Mouse (Mus musculus): ENCODE data around the gene Slc35f2. TPM values are rescaled to one million over a fixed set of nuclear protein-coding genes. Genes with fewer than 3 reads are reported as not detected.

The Slc35f2 gene
- polyA plus RNA-seq, 1 experiment from 2014 or later, result 1.2 TPM

GRCm38 (mm10) chr9:53835039-53835438, 63.7 kb downstream of the Slc35f2 start:
- no peak for ATAC-seq
- DNase-seq (ENCODE audit: low spot score), result no peak
- no peaks in the 10 kb centered on the region for H3K4me1 ChIP-seq (ENCODE audit: insufficient read depth, low read depth, low read length)
- no peak for TF ChIP-seq CTCF (IDR thresholded peaks at IDR 0.05)
- no peak for TF ChIP-seq EP300 (IDR thresholded peaks at IDR 0.05)
- no peak overlapping the region for H3K9ac ChIP-seq (replicated peaks; ENCODE audit: low read depth)
- 36% methylated on average over 3 of the region's 3 CpGs for WGBS
- H3K9me3 ChIP-seq (ENCODE audit: low read length), result no peaks in the 10 kb centered on the region
- H3K36me3 ChIP-seq (ENCODE audit: insufficient read depth, low read length), result no peaks in the 10 kb centered on the region
- no peak overlapping the region for H3K27ac ChIP-seq (ENCODE audit: low read length)
- H3K4me3 ChIP-seq (ENCODE audit: low read depth, low read length), result no peak overlapping the region
- no peak overlapping the region for H3K4me2 ChIP-seq (replicated peaks; ENCODE audit: low read depth, low read length)
- no peaks in the 10 kb centered on the region for H3K27me3 ChIP-seq (replicated peaks; ENCODE audit: insufficient read depth, low read length)

GRCm38 (mm10) chr9:53835976-53836375, 64.6 kb downstream of the Slc35f2 start:
- no peaks in the 10 kb centered on the region for H3K36me3 ChIP-seq (ENCODE audit: insufficient read depth, low read length)
- ATAC-seq (no peak), DNase-seq (ENCODE audit: low spot score) (no peak)
- H3K27ac ChIP-seq (ENCODE audit: low read length), result no peak overlapping the region
- H3K4me3 ChIP-seq (ENCODE audit: low read depth, low read length), result no peak overlapping the region
- 56% methylated on average over 4 of the region's 4 CpGs for WGBS
- no peaks in the 10 kb centered on the region for H3K4me1 ChIP-seq (ENCODE audit: insufficient read depth, low read depth, low read length)
- H3K9me3 ChIP-seq (ENCODE audit: low read length), result no peaks in the 10 kb centered on the region
- no peak overlapping the region for H3K4me2 ChIP-seq (replicated peaks; ENCODE audit: low read depth, low read length)
- TF ChIP-seq CTCF (IDR thresholded peaks at IDR 0.05), result no peak
- H3K27me3 ChIP-seq (replicated peaks; ENCODE audit: insufficient read depth, low read length), result no peaks in the 10 kb centered on the region
- H3K9ac ChIP-seq (replicated peaks; ENCODE audit: low read depth), result no peak overlapping the region

- H3K4me2 ChIP-seq (replicated peaks; ENCODE audit: low read depth, low read length), result no peak overlapping the region
- no peaks in the 10 kb centered on the region for H3K27me3 ChIP-seq (replicated peaks; ENCODE audit: insufficient read depth, low read length)
- no peak overlapping the region for H3K27ac ChIP-seq (ENCODE audit: low read length)
- no peak for TF ChIP-seq CTCF (IDR thresholded peaks at IDR 0.05)
- no peak for TF ChIP-seq EP300 (IDR thresholded peaks at IDR 0.05)
- ATAC-seq (no peak), DNase-seq (ENCODE audit: low spot score) (no peak)
- no peak overlapping the region for H3K4me3 ChIP-seq (ENCODE audit: low read depth, low read length)
- no peak overlapping the region for H3K9ac ChIP-seq (replicated peaks; ENCODE audit: low read depth)
- no peaks in the 10 kb centered on the region for H3K4me1 ChIP-seq (ENCODE audit: insufficient read depth, low read depth, low read length)
- WGBS, result 58% methylated on average over 8 of the region's 8 CpGs
- no peaks in the 10 kb centered on the region for H3K36me3 ChIP-seq (ENCODE audit: insufficient read depth, low read length)
- no peaks in the 10 kb centered on the region for H3K9me3 ChIP-seq (ENCODE audit: low read length)
These were observed 67.5 kb downstream of the Slc35f2 start for GRCm38 (mm10) chr9:53838816-53839215.

GRCm38 (mm10) chr9:53848548-53848947, 77.2 kb downstream of the Slc35f2 start:
- ATAC-seq, result no peak
- WGBS, result 65% methylated on average over 8 of the region's 8 CpGs
- TF ChIP-seq CTCF (IDR thresholded peaks at IDR 0.05) (no peak), EP300 (IDR thresholded peaks at IDR 0.05) (no peak)

DNA sequence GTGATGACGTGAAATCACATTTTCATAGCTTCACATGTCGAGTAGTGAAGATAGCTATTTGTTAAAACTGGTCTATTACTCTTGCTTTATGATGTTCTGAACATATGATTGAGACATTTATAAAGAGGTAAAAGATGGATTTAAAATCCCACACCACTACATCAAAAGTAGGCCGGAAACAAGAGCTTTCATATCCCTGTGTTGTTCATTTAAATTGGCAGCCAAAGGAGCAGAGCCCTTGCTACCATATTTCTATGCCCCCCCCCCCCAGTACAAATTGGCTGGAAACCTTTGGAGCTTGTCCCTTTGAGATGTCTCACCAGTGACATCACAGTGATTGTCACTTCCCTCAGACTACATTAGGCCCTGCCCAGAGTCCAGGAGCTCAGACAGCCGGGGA, 78.5 kb downstream of the Slc35f2 start, which contains the start of gene Sln:
Gene Sln, plus strand, starts transcription at position 301 of the 400 bp plus-strand sequence.
- no peak for TF ChIP-seq CTCF (IDR thresholded peaks at IDR 0.05)
- no peak for TF ChIP-seq EP300 (IDR thresholded peaks at IDR 0.05)
- Histone ChIP-seq H3K4me3 (ENCODE audit: low read depth, low read length) (no peak within 1 kb of the TSS), H3K36me3 (ENCODE audit: insufficient read depth, low read length) (no peaks in the 10 kb centered on the region), H3K4me1 (ENCODE audit: insufficient read depth, low read depth, low read length) (no peaks in the 10 kb centered on the region), H3K4me2 (replicated peaks; ENCODE audit: low read depth, low read length) (no peak within 1 kb of the TSS), H3K9me3 (ENCODE audit: low read length) (no peaks in the 10 kb centered on the region), H3K27ac (ENCODE audit: low read length) (no peak within 1 kb of the TSS), H3K27me3 (replicated peaks; ENCODE audit: insufficient read depth, low read length) (no peaks in the 10 kb centered on the region), H3K9ac (replicated peaks; ENCODE audit: low read depth) (no peak within 1 kb of the TSS)
- ATAC-seq (no peak), DNase-seq (ENCODE audit: low spot score) (no peak)
- 83% methylated on average over 4 of the region's 4 CpGs for WGBS

More at GRCm38 (mm10) chr9:53848548-53848947, 77.2 kb downstream of the Slc35f2 start:
- no peak overlapping the region for H3K4me3 ChIP-seq (ENCODE audit: low read depth, low read length)
- no peaks in the 10 kb centered on the region for H3K27me3 ChIP-seq (replicated peaks; ENCODE audit: insufficient read depth, low read length)
- no peaks in the 10 kb centered on the region for H3K4me1 ChIP-seq (ENCODE audit: insufficient read depth, low read depth, low read length)
- H3K4me2 ChIP-seq (replicated peaks; ENCODE audit: low read depth, low read length), result no peak overlapping the region
- H3K36me3 ChIP-seq (ENCODE audit: insufficient read depth, low read length), result no peaks in the 10 kb centered on the region
- no peak for DNase-seq (ENCODE audit: low spot score)
- no peak overlapping the region for H3K9ac ChIP-seq (replicated peaks; ENCODE audit: low read depth)
- no peaks in the 10 kb centered on the region for H3K9me3 ChIP-seq (ENCODE audit: low read length)
- H3K27ac ChIP-seq (ENCODE audit: low read length), result no peak overlapping the region

DNA sequence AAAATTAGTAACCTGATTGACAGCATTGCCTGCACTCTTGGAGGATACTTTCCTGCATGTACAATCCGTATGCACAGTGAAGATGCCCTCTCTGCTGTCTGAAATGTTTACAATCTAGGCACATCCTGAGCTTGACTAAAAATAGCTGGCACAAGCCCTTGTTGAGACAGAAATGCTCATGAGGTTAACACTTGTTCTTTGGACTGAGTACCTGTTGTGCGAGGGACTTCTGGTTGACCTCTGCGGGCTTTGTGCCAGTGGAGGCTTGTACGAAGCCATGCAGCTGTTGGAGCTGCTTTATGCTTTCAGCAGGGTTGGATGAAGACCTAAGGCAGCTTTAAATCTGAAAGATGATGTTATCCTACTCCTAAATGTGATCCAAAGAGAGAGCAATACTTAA, 80.8 kb downstream of the Slc35f2 start:
- TF ChIP-seq CTCF (IDR thresholded peaks at IDR 0.05) (no peak), EP300 (IDR thresholded peaks at IDR 0.05) (no peak)
- ATAC-seq (no peak), DNase-seq (ENCODE audit: low spot score) (no peak)
- 66% methylated on average over 4 of the region's 4 CpGs for WGBS
- H3K27me3 ChIP-seq (replicated peaks; ENCODE audit: insufficient read depth, low read length), result no peaks in the 10 kb centered on the region
- no peaks in the 10 kb centered on the region for H3K4me1 ChIP-seq (ENCODE audit: insufficient read depth, low read depth, low read length)
- no peak overlapping the region for H3K9ac ChIP-seq (replicated peaks; ENCODE audit: low read depth)
- no peak overlapping the region for H3K4me2 ChIP-seq (replicated peaks; ENCODE audit: low read depth, low read length)
- H3K9me3 ChIP-seq (ENCODE audit: low read length), result no peaks in the 10 kb centered on the region
- H3K4me3 ChIP-seq (ENCODE audit: low read depth, low read length), result no peak overlapping the region
- no peak overlapping the region for H3K27ac ChIP-seq (ENCODE audit: low read length)
- no peaks in the 10 kb centered on the region for H3K36me3 ChIP-seq (ENCODE audit: insufficient read depth, low read length)

DNA sequence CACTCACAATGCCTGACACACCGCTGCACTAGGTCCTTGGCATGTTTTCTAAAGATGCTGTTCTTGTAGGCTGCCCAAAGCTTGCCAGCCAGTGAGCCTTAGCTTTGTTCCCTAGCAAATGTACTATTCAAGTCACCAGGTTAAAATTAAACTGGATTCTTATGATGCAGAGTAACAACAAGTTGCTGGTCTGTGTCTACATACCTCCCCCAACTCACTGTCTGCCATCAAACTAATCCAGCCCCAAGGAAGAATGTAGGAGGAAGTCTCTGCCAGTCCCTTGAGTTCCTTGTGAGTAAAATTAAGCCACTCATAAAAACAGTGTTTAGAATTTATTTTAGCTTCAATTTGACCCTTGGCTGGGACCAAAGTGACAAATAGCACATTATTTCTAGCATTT, 82.3 kb downstream of the Slc35f2 start:
- H3K4me3 ChIP-seq (ENCODE audit: low read depth, low read length), result no peak overlapping the region
- no peak for ATAC-seq
- no peaks in the 10 kb centered on the region for H3K4me1 ChIP-seq (ENCODE audit: insufficient read depth, low read depth, low read length)
- no peak overlapping the region for H3K4me2 ChIP-seq (replicated peaks; ENCODE audit: low read depth, low read length)
- TF ChIP-seq EP300 (IDR thresholded peaks at IDR 0.05) (no peak), CTCF (IDR thresholded peaks at IDR 0.05) (no peak)
- DNase-seq (ENCODE audit: low spot score), result no peak
- 68% methylated on average over 1 of the region's 1 CpGs for WGBS
- H3K9me3 ChIP-seq (ENCODE audit: low read length), result no peaks in the 10 kb centered on the region
- no peaks in the 10 kb centered on the region for H3K36me3 ChIP-seq (ENCODE audit: insufficient read depth, low read length)
- H3K27me3 ChIP-seq (replicated peaks; ENCODE audit: insufficient read depth, low read length), result no peaks in the 10 kb centered on the region
- H3K27ac ChIP-seq (ENCODE audit: low read length), result no peak overlapping the region
- H3K9ac ChIP-seq (replicated peaks; ENCODE audit: low read depth), result no peak overlapping the region

Data from lung, postnatal 0 days (tissue).